ENCODE assay signal across 16 mouse cellular contexts in the genomic region with DNA sequence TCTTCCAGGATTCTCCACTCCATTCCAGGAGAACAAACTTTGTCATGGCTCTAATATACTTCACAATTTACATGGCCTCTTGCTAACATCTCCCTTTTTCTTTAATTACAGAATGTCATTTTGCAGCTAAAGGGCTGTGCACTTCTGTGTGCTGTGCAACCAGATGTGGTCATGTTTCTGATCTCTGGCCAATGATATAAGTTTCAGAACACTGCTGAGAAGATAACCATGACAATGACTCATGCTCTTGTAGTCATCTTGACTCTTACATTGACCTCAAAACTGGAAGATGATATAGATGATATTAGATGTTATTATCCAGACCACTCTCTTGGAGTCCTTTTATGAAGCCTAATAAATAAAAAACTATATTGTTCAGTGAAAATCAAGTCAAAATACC.
"Had no signal": no experiment of that assay in that cellular context is flagged by ENCODE, and none has a peak within 500 bp of the region (broad histone marks: within the 10 kb centered on the region; RNA-seq: fewer than 3 reads in every experiment).

No protein-coding gene starts in this region.

- H3K9me3 ChIP-seq: neural tube, embryonic 13.5 days; neural tube, embryonic 15.5 days; stomach, embryonic 15.5 days had no signal

- H3K27ac ChIP-seq: neural tube, embryonic 13.5 days; neural tube, embryonic 15.5 days; stomach, embryonic 15.5 days; stomach, postnatal 0 days had no signal

- DNase-seq: retina, postnatal 1 day; right cerebral cortex, adult 18-20 months; right cerebral cortex, postnatal 14 days; right cerebral cortex, postnatal 25 days; right cerebral cortex, postnatal 4 days; spleen, adult 18-20 months; thymus, adult 18-20 months; thymus, adult 2 months; thymus, postnatal 14 days; thymus, postnatal 25 days; thymus, postnatal 36 days; thymus, postnatal 4 days had no signal

- H3K9ac ChIP-seq: neural tube, embryonic 13.5 days; neural tube, embryonic 15.5 days; stomach, embryonic 15.5 days had no signal

- H3K4me2 ChIP-seq: neural tube, embryonic 13.5 days; neural tube, embryonic 15.5 days; stomach, embryonic 15.5 days had no signal

- H3K27me3 ChIP-seq: neural tube, embryonic 13.5 days; neural tube, embryonic 15.5 days; stomach, embryonic 15.5 days had no signal

- H3K4me1 ChIP-seq: neural tube, embryonic 13.5 days; neural tube, embryonic 15.5 days; stomach, embryonic 15.5 days had no signal

- H3K4me3 ChIP-seq: neural tube, embryonic 13.5 days; neural tube, embryonic 15.5 days; stomach, embryonic 15.5 days had no signal

- H3K36me3 ChIP-seq: neural tube, embryonic 13.5 days; neural tube, embryonic 15.5 days; stomach, embryonic 15.5 days had no signal
